Mouse (Mus musculus): Measurements from ENCODE around the gene Sh2d5. TPM values are rescaled to one million over a fixed set of nuclear protein-coding genes. Genes with fewer than 3 reads are reported as not detected.

Sh2d5 gene
- total RNA-seq, 4 experiments from 2014 or later: 52.0 to 60.0 (median 56.8) TPM

Other genes starting within 250 kb of the Sh2d5 start
- gene Hp1bp3, start 34.1 kb upstream of the Sh2d5 start, total RNA-seq (2022): 100 to 1,000 TPM; 184 to 200 (median 196) TPM
- gene Kif17, start within 50 bp of the Sh2d5 start, total RNA-seq (2022): 10 to 100 TPM; 20.7 to 27.0 (median 23.2) TPM
- gene Ddost, start 54.3 kb downstream of the Sh2d5 start, total RNA-seq (2022): 10 to 100 TPM; 90.5 to 99.3 (median 97.2) TPM
- 100 to 1,000 TPM; 264 to 292 (median 274) TPM for gene Pink1, start 75.9 kb downstream of the Sh2d5 start, total RNA-seq (2022)
- 1 to 10 TPM; 2.0 to 3.2 (median 2.7) TPM for gene Cda, start 117.6 kb downstream of the Sh2d5 start, total RNA-seq (2022)
- 10 to 100 TPM; 26.4 to 30.9 (median 30.1) TPM for gene Fam43b, start 146.1 kb downstream of the Sh2d5 start, total RNA-seq (2022)
- 10 to 100 TPM; 51.3 to 62.9 (median 55.8) TPM for gene Mul1, start 184.3 kb downstream of the Sh2d5 start, total RNA-seq (2022)
- gene Camk2n1, start 203.9 kb downstream of the Sh2d5 start, total RNA-seq (2022): 100 to 1,000 TPM; 317 to 356 (median 337) TPM

All from layer of hippocampus, adult 8-10 months (tissue).